Mouse (Mus musculus): ENCODE data around the gene Thoc6.

Gene Thoc6

DNA sequence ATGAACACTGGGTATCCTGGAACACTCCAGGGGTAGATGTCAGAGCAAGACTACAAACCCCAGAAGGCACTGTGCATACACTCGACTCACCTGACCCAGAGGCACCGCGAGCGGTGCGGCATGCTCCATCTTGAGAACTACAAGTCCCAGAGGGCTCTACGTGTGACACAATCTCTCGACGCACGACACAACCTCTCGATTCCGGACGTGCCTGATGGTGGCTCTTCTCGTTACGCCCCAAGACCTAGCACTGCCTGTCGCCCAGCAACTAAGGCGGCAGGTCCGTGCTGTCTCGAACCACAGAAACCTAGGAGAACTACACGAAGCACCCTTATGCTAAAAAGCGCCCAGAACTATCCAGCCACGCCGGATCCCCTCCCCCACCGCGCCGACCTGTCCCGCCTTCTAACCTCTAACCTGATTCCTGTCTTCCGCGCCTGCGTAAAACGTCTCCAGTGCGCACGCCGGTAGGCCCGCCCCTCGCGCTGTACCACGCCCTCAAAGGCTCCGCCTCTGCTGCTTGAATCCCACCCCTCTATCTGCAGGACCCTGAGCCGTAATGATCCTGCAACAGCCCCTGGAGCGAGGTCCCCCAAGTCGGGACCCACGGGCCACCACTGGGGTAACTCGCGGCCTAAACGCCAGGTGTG, at the start of gene Thoc6, which contains the start of gene Hcfc1r1:
Gene Thoc6, minus strand, starts transcription at position 459 of the 650 bp plus-strand sequence.
Gene Hcfc1r1, plus strand, starts transcription at position 173 of the 650 bp plus-strand sequence.
- peak; percentile 93 for DNase-seq (ENCODE audit: extremely low spot score, low read depth, low spot score)

DNA sequence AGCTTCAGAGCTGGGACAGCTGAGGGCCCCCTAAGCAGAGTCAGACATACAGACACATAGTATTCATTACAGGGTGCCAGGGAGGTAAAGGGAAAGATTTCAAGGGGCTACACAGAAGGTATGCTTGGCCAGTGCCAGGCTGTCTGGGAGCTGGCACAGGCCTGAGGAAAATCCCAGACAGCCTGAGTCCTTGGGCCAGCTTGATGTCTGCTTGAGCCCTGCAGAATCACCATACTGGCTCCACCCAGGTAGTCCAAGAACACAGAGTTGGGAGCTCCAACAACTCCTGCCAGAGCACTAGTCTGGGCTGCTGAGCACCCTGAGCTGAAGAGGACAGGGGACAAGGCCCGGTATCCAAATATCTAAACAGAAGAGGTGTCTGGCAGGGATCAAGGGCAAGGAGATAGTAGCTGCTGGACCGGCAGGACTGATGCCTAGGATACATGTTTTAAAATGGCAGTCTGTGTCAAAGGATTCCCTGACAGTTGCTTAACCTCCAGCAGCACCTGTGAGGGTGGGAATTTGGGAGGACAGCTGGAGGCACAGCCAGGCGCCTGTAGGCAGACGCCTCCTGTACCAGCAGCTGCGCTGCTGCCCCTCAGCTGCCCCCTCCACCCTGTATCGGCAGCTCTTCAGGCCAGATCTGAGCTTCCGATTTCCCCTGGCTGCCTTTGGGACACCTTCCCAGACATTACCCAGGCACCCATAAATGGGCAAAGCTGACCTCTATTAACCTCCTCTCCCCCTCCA, 48.9 kb upstream of the Thoc6 start, which contains the start of gene 1520401A03Rik:
Gene 1520401A03Rik, minus strand, starts transcription at position 408 of the 750 bp plus-strand sequence.
- DNase-seq (ENCODE audit: extremely low spot score, low read depth, low spot score) = no peak

DNA sequence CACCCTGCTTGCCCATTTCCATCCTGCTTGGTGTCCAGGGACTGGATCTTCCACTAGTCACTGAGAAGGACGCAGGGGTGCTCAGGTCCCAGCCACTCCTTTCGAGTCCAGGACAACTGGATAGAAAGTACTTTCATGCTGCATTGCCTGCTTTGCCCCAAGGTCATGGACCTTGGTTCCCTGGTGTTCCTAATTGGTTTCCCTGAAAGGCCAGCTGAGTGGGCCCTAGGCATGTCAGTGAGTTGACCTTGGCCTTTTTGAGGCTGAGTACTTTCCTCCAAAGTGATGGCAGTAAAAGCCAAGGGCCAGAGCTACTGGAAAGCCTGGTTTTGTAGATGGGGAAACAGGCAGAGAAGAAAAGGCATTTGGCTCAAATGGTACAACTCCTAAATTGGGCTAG, 48.2 kb upstream of the Thoc6 start:
- no peak for DNase-seq (ENCODE audit: extremely low spot score, low read depth, low spot score)

DNA sequence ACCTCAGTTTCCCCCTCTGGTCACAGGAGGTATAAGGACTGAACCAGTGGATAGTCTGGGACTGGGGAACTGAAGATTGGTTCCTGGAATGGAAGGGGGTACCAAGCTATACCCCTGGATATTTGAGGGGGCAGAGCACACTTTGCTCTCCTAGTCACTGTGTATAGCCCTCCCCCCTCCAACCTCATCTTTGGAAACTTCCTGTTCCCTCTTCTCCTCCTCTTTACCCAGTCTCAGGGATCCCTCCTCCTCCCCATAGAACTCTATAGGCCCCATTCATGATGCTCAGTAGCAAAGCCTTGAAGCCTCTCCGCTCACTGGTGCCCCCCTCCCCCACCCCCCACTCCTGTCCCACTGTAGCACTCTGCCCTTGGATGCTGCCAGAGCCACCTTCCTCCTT, 45.8 kb upstream of the Thoc6 start:
- no peak for DNase-seq (ENCODE audit: extremely low spot score, low read depth, low spot score)

DNA sequence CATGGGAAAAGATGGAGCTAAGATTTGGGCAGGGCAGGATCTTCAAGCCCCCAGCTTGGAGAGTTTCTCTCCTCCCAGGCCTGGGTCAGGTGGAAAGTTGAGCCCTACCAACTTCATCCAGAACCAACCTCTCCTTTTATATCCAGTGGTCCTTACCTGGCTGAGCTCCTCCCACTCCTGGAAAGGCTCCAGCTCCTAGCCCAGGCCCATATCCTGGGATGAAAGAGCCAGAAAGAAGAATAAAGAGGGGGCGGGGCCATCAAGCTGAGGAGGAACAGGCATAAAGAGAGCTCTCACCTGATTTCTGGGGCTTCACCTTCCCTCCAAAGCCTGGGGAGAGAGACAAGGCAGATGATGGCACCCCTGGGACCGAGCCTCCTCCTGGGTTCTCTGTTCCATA, 43.3 kb upstream of the Thoc6 start:
- DNase-seq (ENCODE audit: extremely low spot score, low read depth, low spot score) = no peak

DNA sequence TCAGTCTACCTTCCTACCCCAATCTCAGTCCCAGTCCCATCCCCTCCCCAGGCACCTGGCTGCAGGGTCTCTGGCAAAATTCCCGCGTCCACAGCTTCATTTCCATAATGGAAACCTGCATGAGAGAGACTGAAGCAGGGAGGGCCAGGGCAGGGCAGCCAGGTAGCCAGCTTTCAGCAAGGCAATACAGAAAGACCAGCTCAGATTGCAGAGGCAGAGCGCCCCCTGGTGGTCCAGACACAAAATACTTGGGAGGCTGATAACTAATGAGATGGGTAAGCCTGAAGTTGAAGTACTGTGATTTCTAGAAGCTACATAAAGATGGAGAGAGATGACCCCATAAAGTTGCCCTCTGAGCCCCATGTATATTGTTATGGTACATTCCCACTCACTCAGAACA, 32.5 kb upstream of the Thoc6 start:
- no peak for DNase-seq (ENCODE audit: extremely low spot score, low read depth, low spot score)

DNA sequence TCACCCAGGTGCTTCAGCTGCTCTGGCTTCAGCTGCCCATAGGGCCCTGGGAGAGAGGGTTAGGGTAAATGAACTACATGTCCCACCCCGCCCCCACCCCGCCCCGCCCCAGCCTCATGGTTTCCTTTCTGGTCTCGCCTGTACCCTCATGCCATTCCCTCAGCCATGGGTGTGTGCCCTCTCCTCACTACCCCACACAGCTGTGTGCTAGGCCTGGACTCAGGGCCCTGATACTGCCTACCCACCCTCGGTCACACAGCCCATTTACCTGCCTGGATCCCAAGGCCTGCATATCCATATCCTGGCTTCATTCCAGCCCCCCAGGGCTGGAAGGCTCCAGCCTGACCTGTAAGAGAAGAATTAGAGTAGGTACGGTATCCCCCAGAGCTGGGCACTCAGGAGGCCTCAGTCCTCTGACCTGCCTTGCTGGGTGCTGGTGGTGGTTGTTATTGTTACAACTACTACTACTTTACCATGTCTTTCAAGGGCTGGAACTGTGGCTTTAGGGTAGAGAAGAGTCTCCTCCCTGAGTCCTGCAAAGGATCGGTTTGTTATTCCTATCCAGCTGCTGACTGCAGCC, 31.9 kb upstream of the Thoc6 start:
- no peak for DNase-seq (ENCODE audit: extremely low spot score, low read depth, low spot score)

DNA sequence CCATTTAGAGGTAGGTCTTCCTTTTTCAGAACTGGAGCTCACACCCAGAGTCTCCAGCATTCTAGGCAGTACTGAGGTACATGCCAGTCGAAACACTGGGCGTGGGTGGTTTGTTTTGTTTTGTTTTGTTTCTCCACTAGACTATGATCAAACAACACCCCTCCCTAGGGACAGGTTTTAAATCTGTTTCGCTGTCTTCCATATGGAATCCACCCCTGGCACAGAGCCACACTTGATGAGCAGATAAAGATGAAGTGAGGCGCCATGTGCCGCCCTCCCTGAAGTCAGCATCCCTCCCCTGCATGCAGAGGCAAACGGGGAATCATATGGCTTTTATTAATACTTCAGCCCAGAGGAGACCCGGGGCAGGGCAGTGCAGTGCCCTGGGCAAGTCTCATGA, 31.1 kb upstream of the Thoc6 start:
- DNase-seq (ENCODE audit: extremely low spot score, low read depth, low spot score) = no peak

DNA sequence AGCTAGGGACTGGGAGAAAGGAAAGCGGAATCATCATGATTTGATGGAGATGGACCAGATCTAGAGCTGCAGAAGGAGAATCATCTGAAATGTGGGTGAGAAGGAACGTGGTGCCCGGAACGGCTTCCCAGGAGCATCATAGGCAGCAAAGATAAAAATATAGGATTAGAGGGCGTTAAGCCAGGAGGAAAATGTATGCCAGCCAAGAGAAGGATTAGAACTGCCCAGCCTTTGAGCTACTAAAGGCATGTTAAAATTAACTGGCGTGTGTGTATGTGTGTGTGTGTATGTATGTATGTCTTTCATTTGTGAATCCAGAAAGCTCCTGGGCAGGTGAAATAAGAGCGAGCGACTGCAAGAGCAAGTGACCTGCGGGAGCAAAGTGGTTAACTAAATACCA, 29.6 kb upstream of the Thoc6 start:
- no peak for DNase-seq (ENCODE audit: extremely low spot score, low read depth, low spot score)

DNA sequence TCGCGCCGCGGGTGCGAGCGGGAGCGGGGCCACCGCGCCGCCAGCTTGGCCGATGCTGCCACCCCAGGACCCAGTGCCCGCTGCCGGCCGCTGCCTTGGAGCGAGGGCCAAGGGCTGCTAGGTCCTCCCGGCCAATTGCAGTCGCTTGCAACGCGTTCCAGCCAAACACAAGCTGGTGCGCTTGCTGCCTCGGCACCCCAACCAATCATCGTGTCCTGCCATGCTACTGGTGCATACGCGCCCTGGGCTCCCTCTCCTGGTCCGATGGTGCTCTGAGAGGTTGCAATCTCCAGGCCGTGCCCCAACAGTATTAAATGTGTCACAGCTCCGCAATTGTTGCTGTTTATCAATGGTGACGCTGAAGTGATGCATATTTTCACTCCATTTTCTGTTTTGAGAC, 26.4 kb upstream of the Thoc6 start:
- DNase-seq (ENCODE audit: extremely low spot score, low read depth, low spot score) = no peak

DNA sequence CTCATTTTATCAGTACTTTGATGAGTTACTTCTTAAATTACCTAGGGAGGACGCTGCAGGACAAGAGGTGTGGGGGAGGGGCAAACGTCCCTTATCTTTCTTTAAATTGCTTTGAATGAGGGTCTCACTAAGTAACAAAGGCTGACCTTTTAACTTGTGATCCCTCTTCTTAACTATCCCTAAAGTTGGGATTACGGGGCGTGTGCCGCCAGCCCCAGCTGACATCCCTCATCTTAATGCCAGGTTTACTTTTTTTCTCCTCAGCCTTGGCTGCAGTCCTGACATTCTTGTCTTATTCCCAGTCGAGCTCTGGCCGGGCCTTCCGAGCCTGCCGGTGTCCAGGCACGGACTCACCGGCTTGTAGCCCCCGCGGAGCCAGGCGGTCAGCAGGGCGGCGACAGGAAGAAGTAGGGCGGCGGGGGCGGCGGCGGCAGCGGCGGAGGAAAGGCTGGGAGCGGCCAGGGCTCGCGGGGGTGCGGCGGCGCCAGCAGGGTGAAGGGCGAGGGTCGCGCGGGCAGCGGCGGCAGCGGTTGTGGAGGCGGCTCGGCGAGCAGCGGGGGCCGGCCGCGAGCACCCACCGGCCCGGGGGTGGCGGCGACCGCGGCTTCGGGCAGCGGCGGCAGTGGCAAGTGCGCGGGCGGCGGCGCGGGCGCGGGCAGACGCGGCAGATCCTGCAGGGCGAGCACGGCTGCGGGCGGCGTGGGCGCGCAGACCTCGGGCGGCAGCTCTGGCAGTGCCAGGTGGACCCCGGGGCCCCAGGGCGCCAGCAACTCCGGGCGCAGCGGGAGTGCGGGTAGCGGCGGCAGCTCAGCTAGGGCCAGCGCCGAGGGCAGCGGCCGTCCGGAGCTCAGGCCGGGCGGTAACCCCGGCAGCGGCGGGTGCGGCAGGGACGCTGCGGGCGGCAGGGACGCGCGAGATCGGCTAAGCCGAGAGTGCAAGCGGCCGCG, 25.7 kb upstream of the Thoc6 start:
- DNase-seq (ENCODE audit: extremely low spot score, low read depth, low spot score) = no peak

DNA sequence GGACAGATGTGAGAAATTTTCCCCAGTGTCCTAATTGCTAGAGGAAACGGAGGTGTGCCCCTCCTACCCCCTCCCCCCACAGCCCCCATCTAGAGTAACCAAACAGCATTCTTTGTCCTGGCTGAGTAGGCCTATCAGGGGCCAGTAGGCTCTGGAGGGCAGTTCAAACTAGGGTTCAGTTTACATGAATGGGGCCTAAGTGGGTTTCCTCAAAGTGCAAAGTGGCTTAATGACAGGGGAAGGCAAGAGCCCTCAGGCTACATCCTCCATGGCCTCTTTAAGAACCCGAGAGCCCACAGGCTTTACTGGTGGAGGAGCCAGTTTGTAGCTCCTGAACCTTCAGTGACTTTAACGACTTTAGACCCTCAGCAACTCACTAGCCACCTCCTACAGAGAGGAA, 22.1 kb upstream of the Thoc6 start:
- no peak for DNase-seq (ENCODE audit: extremely low spot score, low read depth, low spot score)

DNA sequence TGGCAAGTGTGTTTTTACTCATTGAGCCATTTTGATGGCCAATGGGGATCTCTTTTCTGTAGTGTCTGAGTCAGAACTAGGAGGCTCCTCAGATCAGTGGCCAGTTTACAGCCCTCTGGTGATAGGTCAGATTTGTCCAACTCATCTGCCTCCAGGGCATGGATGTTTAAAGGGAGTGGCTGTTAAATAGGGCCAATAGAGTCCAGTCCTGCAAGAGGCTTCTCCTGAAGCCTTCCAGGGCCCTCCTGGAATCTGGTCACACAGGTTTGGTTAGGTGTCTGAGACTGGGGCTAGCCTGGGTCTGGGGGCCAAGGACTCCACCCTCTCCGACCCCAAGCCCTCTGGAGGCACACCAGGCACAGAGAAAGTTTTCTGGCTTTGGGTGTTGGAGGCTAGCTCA, 20.8 kb upstream of the Thoc6 start:
- DNase-seq (ENCODE audit: extremely low spot score, low read depth, low spot score) = no peak

DNA sequence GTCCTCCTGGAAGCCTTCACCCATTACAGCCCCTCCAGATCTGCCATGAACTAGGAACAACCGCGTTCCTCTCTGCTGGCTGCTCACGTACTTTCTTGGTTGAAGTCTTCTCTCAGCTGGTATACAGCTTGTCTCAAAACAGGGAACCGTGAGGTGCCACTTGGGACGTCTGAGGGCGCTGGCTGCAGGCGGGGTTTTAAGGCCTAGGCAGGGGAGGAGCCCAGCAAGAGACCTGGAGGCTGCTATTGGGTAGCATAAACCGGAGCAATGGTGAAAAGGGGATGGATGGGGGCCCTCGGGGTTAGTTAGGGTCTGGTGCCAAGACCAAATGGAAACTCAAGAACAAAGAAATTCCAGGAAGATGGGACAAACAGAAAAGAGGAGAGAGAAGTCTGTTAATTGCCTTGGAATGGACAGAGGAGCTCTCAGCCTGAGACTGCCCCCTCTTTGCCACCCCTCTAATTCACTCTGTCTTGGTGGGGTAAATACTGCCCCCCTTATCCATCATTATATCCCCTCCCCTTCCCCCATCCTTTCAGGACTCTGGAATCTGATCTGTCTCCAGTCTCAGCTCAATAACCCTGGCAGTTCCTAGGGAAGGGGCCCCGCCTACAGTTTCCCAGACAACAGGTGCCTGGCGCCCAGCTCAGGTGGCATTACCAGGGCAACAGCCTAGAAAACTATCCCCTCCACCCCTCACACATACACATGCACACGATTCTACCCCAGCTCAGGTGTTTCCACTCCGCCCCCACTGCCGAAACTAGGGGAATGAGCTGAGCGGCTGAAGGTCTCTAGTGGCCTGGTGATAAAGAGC, 10.4 kb upstream of the Thoc6 start, which contains the start of gene Cldn9:
Gene Cldn9, minus strand, starts transcription at position 171 of the 817 bp plus-strand sequence.
- no peak for DNase-seq (ENCODE audit: extremely low spot score, low read depth, low spot score)

DNA sequence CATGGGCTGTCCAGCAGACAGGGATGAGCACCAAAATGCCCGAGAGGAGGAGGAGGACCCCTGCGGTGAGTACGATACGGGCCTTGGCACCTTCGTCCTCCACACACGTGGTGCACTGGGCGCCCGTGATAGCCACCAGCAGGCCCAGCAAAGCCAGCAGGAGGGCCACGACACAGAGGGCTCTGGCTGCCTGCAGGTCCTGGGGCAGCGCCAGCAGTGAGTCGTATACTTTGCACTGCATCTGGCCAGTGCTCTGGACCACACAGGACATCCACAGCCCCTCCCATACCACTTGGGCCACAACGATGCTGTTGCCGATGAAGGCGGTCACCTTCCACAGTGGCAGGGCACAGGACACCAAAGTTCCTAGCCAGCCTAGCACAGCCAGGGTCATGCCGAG, 9.5 kb upstream of the Thoc6 start:
- DNase-seq (ENCODE audit: extremely low spot score, low read depth, low spot score) = no peak

DNA sequence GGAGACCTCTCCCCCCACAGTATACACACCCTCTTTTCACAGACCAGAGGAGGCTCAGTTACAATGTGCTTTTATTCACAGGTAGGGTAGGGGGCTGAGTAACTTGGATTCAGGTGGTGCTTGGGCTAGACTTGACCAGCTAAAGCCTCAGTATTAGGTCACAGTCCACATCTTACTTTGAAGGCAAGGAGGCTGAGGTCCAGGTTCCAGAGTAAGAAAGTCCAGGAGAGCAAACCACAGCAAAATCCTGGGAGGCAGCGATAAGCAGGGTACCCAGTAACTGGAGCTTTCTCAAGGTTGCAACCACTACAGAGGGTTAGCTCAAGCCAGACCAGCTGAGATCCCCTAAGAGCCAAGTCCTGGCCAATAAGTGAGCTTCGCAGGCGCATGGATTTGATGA, 8.8 kb upstream of the Thoc6 start:
- DNase-seq (ENCODE audit: extremely low spot score, low read depth, low spot score) = no peak

DNA sequence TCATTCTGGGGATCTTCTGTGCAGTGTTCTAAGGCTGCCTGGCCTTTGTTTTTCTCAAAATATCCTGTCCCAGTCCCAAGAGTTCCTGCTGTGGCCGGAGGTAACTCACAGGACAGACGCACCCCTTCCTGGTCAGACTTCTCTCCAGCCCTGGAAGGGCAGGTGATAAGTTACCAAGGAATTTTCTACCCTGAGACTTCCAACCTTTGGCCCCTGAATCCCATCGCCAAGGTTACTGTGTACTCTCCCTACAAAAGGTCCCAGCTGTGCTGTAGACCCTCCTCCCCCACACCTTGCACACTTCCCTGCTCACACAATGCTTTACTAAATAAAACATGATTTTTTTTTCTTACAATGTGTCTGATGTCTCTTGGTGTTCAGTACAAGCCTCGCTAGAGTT, 8.4 kb upstream of the Thoc6 start:
- DNase-seq (ENCODE audit: extremely low spot score, low read depth, low spot score) = no peak

DNA sequence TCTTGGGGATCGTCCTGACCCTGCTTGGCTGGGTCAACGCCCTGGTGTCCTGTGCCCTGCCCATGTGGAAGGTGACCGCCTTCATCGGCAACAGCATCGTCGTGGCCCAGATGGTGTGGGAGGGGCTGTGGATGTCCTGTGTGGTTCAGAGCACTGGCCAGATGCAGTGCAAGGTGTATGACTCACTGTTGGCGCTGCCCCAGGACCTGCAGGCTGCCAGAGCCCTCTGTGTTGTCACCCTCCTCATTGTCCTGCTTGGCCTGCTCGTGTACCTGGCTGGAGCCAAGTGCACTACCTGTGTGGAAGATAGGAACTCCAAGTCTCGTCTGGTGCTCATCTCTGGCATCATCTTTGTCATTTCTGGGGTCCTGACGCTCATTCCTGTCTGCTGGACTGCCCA, 7.4 kb upstream of the Thoc6 start:
- DNase-seq (ENCODE audit: extremely low spot score, low read depth, low spot score) = no peak

DNA sequence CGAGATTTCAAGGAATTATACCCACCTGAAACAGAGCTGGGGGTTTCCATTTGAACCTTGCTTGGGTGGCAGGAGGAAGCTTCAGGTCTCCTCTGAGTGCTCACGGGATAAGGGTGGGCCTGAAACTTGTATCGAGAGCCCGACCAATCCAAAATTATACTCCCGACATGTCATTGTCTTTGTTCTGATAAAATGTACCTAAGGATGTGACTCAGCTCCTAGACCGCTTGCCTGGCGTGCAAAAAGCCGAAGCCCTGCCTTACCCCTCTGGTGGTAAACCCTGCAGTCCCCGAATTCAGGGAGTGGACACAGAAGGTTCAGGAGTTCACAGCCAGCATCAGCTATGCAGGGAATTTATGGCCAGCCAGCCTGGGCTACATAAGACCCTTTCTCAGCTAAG, 6.7 kb upstream of the Thoc6 start:
- DNase-seq (ENCODE audit: extremely low spot score, low read depth, low spot score) = no peak

DNA sequence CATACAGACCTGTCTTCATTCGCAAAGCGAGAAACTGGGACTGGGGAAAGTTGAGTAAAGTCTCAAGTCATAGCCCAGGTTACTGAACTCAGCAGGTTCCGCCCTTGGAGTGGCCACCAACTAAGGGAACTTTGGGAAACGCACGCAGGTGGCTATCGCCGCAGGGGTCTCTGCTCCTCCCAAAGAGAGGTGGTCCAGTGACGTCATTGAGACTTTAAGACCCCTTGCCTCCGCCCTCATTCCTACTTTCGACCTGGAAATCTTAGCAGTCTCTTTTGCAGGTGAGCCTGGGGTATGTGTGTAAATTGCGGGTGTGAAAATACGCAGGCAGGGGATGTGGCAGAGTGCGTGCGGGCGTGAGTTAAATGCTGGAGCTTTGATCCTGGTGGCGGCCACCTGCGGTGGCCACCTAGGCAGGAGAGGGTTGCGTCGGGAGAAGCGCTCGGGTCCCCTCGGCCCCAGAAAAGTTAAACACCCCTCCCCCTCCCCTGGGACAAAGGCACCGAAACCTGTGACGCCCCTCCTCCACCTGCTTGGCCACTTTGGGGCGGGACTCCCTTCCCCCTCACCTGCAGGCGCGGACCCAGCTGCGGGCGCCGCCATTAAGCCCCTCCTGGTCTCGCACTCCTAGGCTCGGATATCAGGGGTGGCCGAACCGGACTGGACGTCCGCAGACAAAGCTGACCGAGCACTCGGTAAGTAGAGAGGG, 5.6 kb upstream of the Thoc6 start, which contains the start of gene Cldn6:
Gene Cldn6, plus strand, starts transcription at position 123 of the 709 bp plus-strand sequence.
- DNase-seq (ENCODE audit: extremely low spot score, low read depth, low spot score) = no peak

Measured in hindlimb bud, embryonic 11.5 days (tissue).